Mouse (Mus musculus): Measurements from ENCODE around the gene Galnt2.

Galnt2 gene

DNA sequence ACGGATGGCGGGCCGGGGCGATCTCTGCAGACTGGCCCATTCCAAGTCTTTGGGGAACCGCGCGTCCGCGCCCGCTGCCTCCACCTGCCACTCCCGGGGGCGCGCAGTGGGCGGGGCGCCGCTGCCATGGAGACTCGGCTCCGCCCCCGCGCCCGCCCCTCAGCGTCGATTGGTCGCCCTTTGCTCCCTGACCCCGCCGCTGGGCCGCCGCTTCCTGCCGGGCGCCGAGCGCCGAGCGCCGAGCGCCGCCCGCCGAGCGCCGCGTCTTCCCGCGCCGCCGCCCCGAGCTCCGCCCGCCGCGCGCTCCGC is at the start of gene Galnt2:
TSS of gene Galnt2 (plus strand) at position 216 of the 309 bp plus-strand sequence.
- peak; percentile 86 to 88 for DNase-seq

DNA sequence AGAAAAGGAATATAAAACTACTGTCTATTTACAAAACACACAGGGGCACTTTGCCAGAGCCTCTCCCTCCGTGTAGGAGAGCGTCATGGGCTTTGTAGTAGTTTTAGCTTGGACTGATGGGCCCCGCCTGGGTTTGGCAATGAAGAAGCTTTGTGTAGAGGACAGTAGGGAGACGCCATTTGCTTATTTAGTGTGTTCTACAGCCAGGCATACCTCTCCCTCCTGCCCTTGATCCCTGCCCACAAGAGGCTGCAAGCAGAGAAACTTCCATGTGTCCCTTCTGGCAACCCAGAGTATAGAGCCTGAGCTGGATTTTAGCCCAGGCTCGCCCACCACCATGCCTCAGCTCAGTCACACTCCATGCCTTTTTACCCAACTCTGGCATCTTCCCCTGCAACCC is 49.4 kb upstream of the Galnt2 start:
- DNase-seq: no peak

DNA sequence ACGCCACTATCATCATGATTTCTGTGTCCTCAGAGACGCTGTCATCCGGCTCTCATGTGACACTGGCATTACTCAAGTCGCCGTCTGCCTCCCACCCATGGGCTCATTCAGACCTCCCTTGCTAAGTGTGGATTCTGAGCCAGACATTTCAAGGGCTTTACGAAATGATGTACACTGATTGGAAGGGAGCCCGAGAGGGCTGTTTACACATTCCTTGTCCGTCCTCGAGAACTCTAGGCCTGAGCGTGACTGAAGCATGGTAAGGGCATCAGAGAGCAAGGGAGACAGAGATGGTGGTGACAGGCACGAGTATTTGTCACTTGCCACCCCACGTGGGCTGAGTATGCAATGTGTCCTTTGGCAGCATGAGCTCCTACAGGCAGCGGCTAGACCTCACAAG is 49.0 kb upstream of the Galnt2 start:
- DNase-seq: no peak

DNA sequence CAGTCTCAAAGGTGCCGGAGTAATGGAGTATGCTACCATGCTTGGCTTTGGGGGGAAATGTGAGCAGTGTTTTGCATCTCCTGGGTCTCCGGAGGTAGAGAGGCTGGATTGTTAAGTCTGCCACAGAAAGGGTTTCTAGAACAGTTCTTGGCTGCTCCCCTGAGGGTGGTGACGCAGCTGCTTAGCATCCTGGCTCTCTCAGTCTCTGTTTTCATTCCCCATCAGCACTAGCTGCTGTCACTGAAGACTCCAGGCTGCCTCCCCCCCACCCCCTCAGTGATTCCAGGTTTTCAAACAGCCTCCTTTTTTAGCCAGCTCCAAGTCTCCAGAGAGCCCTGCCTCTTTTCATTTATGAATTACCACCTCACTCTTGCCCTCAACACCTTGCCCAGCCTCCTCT is 47.1 kb upstream of the Galnt2 start:
- DNase-seq: no peak

DNA sequence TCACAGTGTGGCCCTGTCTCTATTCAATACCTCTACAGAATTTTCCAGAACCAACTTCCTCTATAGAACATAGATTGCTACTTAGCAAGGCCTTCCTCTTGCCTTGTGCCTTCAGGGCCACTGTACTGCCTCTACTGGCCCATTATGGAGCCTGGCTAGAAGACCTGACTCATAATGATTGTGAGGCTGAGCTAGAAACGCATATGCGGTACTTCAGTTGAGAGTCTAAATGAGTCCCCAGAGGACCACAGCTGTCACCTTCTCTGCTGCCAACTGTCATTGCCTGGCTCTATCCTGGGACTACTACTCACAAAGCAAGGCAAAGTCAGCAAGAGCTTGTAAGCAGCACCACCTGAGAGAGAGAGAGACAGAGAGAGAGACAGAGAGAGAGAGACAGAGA is 46.7 kb upstream of the Galnt2 start:
- no peak for DNase-seq

DNA sequence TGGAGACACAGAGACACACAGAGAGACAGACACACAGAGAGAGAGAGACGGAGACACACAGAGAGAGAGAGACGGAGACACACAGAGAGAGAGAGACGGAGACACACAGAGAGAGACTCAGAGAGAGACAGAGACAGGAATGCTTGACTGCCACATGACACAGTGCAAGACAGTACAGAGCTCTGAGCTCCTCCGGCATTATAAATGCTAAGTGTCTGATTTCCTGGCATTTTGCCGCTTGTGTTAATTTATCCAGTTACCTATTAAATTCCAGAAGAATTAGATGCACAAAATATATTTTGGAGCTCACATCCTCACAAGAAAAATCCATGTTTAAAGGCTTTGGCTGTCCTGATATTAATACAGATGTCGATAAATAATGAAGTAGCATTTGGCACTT is 46.1 kb upstream of the Galnt2 start:
- DNase-seq: no peak

DNA sequence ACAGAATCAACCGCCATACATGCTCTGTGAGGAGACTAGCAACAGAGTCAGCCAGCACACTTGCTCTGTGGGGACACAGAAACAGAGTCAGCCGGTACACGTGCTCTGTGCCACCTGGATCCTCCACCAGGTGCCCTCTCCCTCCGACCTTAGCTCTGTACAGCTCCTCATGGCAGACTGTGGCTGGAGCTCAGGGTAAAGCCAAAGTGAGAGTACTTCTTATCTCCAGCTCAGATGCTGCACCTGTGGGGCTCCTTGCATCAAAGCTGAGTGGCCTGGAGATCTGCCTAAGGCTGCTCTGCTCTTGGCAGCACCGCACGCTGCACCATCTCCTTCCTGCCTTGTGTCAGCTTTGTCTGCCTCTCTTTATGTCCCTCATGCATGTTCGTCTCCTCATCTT is 40.8 kb upstream of the Galnt2 start:
- DNase-seq: no peak

DNA sequence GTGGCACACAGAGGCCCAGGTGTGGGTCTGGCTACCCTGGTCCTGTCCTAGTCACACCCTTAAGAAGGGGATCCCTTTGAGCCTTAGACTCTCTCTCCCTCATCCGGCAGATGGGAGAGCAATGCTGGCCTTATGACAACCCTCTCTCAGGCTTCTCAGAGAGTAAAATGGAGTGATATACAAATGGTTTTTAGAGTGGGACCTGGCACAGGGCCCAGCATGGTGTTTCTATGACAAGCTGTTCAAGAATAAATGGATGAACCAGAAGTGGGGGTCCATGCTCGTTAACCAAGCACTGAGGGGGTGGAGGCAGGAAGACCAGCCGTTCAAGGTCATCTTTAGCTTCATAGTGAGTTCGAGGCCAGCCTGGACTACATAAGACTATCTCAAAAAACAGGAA is 38.9 kb upstream of the Galnt2 start:
- DNase-seq: no peak

DNA sequence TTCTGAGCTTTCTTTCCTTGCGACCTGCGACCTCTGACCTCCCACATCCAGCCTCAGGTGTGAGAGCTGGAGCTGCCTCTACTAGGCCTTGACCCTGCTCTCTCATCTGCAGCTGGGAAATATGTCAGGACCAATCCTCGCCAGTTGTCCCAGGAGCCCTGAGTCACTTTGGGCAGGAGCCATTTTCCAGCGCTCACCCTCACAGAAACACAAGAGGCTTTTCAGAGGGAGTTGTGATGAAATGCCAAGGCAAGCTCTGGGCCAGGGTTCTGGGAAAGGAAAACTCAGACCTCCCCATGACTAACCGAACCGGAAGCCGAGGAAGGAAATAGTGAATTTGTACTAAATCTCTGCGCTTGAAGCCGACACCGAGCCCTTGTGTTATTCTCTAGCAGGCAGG is 38.2 kb upstream of the Galnt2 start:
- no peak for DNase-seq

DNA sequence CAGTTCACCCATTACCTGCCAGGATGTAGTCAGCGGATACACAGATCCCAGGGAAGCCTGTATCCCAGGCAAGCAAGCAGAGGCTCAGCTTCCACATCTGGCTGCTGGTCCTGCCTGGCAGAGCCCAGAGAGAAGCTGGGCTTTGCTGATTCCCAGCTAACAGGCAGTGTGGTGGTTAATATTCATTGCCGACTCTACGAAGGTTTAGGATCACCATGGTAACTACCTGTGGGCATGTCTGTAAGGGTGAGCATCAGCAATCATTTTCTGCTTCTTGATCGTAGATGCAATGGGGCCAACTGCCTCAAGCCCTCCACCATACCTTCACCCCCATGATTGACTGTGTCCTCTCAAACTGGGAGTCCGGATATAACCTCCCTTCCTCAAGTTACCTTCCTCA is 37.2 kb upstream of the Galnt2 start:
- DNase-seq: no peak

DNA sequence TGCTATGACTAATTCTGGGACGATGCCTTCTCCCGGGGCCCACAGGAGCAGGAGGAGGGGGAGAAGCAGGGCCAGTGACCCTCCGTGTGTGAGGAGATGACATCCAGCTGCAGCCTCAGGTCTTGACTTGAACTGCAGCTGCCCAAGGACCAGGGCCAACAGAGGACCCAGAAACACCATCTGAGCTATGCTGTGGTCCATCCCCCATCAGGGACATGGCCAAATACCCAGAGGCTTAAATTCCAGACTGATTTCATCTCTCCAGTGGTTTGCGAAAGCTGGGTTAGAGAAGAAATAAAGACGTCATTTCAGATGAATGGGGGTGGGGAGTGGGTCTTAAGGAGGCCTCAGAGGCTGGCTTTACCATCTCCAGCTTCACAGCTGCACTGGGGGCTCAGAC is 35.0 kb upstream of the Galnt2 start:
- DNase-seq: no peak

DNA sequence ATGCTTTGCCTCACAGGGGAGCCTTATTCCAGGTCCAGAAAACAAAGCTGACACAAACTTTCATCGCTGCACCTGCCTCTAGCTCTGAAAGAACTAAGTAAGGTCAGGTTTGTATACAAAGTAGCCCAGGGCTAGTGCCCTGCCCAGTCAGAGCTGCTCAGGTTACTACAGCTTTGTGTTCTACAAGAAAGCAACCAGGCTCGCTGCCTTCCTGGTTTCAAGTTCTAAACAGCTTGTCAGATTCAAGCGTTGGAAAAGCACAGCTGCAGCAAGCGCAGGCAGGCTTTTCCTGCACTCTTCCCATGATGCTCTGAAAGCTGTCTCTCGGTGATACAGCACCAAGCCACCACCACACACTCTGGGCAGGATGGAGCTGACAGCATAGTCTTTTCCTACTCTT is 34.4 kb upstream of the Galnt2 start:
- no peak for DNase-seq

DNA sequence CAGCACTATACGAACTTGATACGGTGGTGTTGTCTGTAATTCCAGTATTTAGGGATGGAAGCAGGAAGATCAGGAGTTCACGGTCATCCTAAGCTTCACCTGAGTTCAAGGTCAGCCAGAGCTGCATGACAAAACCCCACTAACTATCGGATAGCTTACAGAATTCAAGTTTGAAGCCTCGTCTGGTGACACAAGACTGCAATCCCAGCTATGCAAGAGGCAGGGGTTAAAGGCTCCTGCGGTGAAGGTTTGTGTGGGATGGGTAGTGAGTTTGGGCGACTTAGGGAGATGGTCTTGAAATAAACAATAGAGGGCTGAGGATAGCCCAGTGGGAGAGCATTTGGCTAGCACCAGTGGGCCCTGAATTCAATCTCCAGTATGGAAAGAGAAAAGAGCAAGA is 33.0 kb upstream of the Galnt2 start:
- no peak for DNase-seq

DNA sequence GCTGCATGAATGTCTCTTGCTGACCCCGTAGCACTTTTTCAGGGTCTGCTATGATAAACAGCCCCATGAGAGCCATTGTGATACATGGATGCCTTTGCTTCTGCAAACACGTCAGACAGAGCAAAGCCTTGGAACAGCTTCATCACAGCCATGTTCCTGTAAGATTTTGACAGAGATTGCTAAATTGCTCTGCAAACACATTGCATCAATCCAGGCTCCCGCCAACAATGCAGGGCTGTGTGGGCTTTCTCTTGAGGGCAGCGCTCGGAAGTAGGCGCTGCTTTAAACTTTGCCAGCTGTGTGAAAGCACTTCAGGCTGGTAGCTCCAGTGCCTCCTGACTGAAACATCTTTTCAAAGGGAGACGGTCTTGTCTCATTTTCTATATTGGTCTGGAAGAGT is 30.8 kb upstream of the Galnt2 start:
- DNase-seq: no peak

DNA sequence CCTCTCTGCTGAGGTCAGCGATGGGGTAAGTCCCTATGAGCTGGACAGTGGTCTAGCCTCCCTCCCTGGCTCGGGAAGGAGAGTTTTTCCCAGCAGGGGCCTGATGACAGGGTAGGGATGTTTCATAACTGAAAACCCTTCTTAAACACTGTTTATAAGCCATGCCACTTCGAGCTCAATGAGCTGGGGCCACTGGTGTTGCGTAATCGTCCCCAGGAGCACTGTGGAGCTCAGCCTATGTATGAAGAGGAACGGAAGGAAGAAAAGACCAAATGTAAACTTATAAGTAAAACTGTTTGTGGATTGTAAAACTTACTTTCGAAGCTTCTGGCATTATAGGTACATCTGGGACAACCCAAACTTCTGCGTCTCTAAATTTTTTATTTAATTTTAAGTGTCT is 29.5 kb upstream of the Galnt2 start:
- no peak for DNase-seq

DNA sequence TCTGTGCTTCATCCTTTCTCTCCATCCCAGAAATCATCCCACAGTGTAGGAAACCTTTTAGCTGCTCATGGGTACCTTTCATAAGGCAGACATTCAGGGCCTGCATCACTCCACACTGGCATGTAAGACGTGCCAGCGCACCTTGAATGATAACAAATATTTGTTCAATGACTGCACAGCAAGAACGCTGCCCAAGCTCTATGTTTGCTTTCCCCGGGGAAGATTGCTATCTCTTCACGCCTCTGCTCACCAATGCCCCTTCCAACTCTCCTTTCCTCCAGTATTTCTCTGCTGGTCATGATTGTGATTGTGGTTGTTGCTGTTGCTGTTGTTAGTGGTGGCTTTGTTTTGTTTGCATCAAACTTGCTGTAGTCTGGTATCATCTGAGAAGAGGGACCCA is 28.3 kb upstream of the Galnt2 start:
- no peak for DNase-seq

DNA sequence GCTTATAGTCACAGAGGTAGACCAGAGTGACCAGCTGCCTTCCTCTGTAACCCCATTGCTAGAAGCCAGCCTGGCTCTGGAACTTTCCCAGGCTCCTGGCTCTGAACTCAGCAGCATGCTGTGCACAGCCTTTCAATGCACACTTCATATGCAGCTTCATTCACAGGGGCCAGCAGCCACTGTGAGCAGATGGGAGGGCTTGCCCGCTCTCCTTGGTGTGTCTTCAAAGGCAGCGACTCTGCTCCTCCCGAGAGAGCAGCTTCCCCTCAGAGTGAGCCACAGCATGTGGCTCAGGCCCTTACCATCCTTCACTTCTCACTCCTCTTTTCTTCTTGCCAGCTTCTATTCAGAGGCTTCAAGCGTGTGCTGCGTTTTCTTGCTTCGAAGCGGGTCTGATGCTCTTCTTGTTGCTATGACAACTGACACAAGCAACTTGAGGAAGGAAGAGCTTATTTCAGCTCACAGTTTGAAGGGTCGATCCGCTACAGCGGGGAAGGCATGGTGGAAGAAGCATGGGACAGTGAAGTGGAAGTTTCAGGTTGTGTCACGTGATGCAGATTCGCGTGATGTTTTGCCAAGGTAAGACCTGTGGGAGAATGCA is 27.1 kb upstream of the Galnt2 start:
- no peak for DNase-seq

DNA sequence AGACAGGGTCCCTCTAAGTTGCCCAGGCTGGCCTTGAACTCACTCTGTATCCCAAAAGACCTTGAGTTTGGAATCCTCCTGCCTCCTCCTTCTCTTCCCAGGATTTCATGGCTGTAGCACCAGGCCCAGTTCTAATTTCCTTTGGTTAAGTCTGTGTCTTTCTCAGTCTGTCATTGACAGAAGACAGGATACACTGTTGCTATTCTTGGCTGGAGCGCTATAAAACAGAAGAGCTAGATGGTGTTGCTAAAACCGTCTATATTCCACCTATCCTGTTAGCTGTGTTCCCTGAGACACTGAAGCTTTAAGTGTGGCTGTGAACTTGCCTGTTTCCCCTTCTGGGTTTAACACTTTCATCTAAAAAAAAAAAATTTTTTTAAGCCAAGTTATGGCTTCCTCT is 19.0 kb upstream of the Galnt2 start:
- no peak for DNase-seq

DNA sequence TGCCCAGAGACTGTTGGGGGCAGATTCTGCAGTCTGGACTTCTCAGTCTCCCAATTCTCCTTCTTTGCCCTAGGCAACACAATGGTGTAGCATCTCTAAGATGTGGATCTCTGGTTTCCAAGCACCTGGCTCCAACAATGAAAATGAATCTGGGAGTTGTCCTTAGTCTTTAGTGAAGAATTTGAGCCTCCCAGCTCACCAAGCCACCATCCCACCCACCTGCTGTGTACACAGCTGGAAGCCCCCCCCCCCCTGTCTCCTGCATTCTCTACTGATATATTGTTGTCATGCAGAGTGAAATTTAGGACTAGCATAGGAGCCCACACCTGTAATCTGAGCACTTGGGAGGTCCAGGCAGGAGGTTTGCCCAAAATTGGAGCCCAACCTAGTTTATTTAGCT is 14.2 kb upstream of the Galnt2 start:
- no peak for DNase-seq

DNA sequence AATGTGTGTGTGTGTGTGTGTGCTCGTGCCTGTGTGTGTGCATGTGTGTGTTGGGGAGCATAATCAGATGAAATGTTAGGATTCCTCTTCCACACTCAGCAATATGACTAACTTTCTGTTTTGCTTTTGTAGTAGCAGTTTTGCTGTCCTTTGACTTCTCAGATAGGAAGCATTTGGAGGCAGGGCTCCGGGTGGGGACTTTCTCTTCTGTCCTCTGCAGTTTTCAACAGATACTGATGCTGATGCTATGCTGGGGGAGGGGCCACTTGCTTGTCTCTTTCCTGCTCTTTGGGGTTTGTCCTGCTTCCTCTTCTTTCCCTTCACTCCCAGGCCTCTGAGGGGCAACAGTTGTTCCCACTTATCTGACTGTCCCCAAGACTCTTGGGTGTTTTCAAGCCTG is 1.3 kb upstream of the Galnt2 start:
- no peak for DNase-seq

DNA sequence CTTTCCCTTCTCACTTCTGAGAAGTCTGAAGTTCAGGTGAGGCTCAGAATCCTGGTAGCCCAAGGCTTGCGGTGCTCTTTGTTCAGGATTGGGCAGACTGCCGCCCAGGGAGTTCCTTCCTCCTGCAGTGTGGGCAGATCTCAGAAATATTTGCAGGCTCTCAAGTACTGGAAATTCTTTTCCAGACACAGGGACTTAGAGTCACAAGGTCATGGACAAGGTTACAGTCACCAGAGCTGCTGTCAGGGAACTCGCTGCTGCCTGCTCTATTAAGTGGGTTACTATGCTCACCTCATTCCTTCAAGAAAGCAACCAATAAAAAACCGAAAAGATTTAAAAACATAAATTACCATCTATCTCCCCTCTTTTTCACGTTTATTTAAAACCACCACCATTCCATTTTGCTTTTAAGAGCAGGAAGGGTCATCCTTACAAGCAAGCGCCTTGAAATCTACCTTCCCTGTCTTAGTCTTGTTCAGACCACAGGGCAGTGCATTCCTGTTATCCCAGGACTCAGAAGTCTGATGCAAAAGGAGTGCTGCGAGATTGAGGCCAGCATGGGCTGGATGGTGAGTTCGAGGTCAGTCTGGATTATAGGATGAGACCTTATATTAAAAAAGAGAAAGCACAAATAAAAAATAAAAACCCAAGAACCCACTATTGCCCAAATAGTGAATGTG is 555 bp upstream of the Galnt2 start:
- DNase-seq: no peak

DNA sequence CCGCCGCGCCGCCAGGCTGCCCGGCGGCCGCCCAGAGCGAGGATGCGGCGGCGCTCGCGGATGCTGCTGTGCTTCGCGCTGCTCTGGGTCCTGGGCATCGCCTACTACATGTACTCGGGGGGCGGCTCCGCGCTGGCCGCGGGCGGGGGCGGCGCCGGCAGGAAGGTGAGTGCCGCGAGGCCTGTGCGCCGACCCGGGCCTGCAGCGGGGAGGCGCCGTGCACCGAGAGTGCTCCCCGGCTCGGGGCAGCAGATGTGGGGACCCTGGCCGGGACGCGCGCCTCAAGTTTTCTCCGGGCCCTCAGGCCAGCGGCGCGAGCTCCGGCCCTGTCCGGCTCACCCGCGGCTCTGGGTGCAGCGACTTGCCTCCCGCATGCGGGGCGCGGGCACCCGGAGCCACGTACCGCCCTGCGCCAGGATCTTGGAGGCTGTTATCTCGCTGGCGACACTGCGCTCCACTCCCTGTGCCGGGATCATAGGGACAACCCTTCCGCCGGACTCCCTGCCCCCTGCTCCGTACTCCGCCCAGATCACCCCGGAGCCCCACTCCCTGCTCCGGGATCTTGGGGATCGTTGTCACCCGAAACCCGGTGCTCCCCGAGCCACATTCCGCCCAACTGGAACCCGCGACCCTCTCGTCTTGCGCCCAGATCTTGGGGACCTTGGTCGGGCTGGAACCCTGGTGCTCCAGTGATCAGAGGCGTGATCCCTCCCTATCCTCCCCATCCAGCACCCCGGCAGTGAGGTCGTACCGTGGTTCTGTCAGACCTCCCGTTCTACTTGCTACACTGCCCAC is 491 bp downstream of the Galnt2 start:
- DNase-seq: peak in 1 of 2 experiments; percentile 41

DNA sequence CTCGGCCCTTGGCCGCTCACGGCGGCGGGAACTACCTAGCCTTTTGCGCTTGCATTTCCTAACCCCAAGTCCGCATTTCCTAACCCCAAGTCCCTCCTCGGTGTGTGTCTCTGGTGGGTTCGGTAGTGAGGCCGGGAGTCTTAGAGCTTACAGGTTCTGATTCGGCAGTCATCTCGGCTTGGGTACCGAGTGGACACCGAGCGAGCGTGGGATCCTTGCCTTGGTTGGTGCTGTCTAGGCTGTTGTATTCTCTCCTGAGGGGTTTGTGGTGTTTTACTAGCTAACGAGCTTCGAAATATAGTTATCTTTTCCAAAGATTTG is 1.0 kb downstream of the Galnt2 start:
- no peak for DNase-seq

DNA sequence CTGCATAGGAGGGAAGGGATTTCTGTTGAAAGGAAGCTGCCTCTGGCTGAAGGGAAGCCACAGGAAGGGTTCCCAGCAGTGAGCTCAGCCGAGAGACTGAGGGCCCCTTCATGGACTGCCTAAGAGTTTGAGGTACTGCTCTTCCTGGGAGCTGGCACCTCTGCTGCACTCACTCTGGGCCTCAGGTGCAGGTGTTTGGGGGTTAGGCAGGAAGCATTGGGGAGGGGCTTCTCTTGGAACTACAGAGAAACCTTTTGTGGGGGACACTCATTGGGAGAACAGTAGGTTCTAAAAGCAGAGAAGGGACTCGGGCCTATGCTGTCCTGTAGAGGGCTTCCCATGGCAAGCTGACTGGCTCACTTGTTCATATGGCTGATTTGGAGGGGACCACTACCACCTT is 3.3 kb downstream of the Galnt2 start:
- DNase-seq: no peak

DNA sequence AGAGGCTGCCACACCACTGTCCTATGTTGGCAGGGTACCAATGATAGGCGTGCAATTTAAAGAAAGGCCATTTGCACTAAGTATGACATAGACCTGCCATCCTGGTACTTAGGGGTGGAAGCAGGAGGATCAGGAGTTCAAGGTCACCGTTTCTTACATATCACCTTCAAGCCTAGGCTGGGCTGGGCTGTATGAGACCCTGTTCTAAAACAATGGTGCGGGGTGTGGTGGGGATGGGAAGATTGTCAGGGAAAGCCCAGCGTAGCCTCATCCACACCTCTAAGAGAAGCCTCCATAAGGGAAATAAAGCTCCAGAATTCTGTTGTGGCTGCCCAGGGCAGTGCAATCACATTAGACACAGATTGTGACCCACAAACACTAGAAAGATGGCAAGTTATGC is 4.3 kb downstream of the Galnt2 start:
- DNase-seq: no peak

Data from kidney, adult 8-10 months (tissue).